Mouse (Mus musculus) large intestine, adult 2 months (tissue): ENCODE results near the gene Wnt5b. TPM values are rescaled to one million over a fixed set of nuclear protein-coding genes. Genes with fewer than 3 reads are reported as not detected.

Experiments
- DNase-seq: peaks from one replicate; pipeline ENCODE4 v3.0.0-alpha.2; 2012; ENCODE audit warnings: low read depth, low spot score
- WGBS: fragments of 180-500 bp; shearing (Covaris S2); methylation state at CpG from one replicate; pipeline ENCODE4 v1.1.7; 2018; 5-methylcytosine and 5-hydroxymethylcytosine counted together
- polyA plus RNA-seq: library from polyadenylated mRNA; depleted of rRNA; stranded (reverse); fragments of >200 nt; gene quantifications from 2 replicates; pipeline ENCODE4 v1.2.3, GENCODE M21; 2012; rRNA removed

Gene Wnt5b
- polyA plus RNA-seq, 1 experiment, result 1.1 TPM

- 77% methylated on average over 8 of the region's 8 CpGs for WGBS
- DNase-seq, result no peak
Measured at GRCm38 (mm10) chr6:119401545-119402304, 142.4 kb downstream of the Wnt5b start.

GRCm38 (mm10) chr6:119400649-119401048, 143.5 kb downstream of the Wnt5b start:
- no peak for DNase-seq
- 88% methylated on average over 3 of the region's 3 CpGs for WGBS

GRCm38 (mm10) chr6:119399371-119399770, 144.8 kb downstream of the Wnt5b start:
- 95% methylated on average over 3 of the region's 3 CpGs for WGBS
- DNase-seq, result no peak

GRCm38 (mm10) chr6:119396309-119396634, 147.9 kb downstream of the Wnt5b start:
- DNase-seq, result peak; percentile 88
- WGBS, result 21% methylated on average over 5 of the region's 5 CpGs

- WGBS, result 24% methylated on average over 14 of the region's 14 CpGs
- no peak for DNase-seq
Measured at GRCm38 (mm10) chr6:119395421-119396308, 148.5 kb downstream of the Wnt5b start.

GRCm38 (mm10) chr6:119392836-119393235, 151.3 kb downstream of the Wnt5b start:
- DNase-seq, result no peak
- 37% methylated on average over 9 of the region's 9 CpGs for WGBS

GRCm38 (mm10) chr6:119390728-119391127, 153.4 kb downstream of the Wnt5b start:
- DNase-seq, result no peak
- 97% methylated on average over 4 of the region's 4 CpGs for WGBS

GRCm38 (mm10) chr6:119389089-119389488, 155.1 kb downstream of the Wnt5b start:
- no peak for DNase-seq
- WGBS, result 6% methylated on average over 10 of the region's 10 CpGs

- DNase-seq, result peak; percentile 94
- under 1% methylated on average over 53 of the region's 53 CpGs for WGBS
Measured at GRCm38 (mm10) chr6:119388650-119389012, 155.5 kb downstream of the Wnt5b start.

- under 1% methylated on average over 67 of the region's 76 CpGs for WGBS
- DNase-seq, result no peak
Measured at GRCm38 (mm10) chr6:119387801-119388649, 156.1 kb downstream of the Wnt5b start.

- 81% methylated on average over 1 of the region's 1 CpGs for WGBS
- no peak for DNase-seq
Measured at GRCm38 (mm10) chr6:119386821-119387220, 157.3 kb downstream of the Wnt5b start.

GRCm38 (mm10) chr6:119386421-119386820, 157.7 kb downstream of the Wnt5b start:
- DNase-seq, result no peak
- 40% methylated on average over 4 of the region's 4 CpGs for WGBS

- WGBS, result 71% methylated on average over 1 of the region's 1 CpGs
- DNase-seq, result no peak
Measured at GRCm38 (mm10) chr6:119385668-119386067, 158.5 kb downstream of the Wnt5b start.

Other genes starting within 250 kb of the Wnt5b start
- 0.05 TPM in 1 of 2 replicates, not detected in the other for gene Lrtm2, start 213.6 kb downstream of the Wnt5b start, polyA plus RNA-seq
- 75.8 and 127 TPM in 2 replicates for gene Adipor2, start 126.6 kb downstream of the Wnt5b start, polyA plus RNA-seq
- gene Fbxl14, start 64.7 kb downstream of the Wnt5b start, polyA plus RNA-seq, result 47.0 and 54.4 TPM in 2 replicates